Mouse (Mus musculus) kidney, adult 2 months (tissue): ENCODE data around the gene Pkd1l1.

Source experiments
- CTCF ChIP-seq: fragments of 200-500 bp; conservative IDR thresholded peaks from 2 replicates; pipeline ENCODE4 v1.5.1; 2011; ENCODE audit warnings: low read depth, mild to moderate bottlenecking, control low read depth, low read length, moderate library complexity, mixed read lengths; ENCODE audit not compliant: insufficient read depth, insufficient read length
- POLR2A ChIP-seq: fragments of 200-500 bp; IDR thresholded peaks from one replicate; pipeline ENCODE4 v1.6.1; 2011; ENCODE audit warnings: low read depth, low read length, control low read depth

DNA sequence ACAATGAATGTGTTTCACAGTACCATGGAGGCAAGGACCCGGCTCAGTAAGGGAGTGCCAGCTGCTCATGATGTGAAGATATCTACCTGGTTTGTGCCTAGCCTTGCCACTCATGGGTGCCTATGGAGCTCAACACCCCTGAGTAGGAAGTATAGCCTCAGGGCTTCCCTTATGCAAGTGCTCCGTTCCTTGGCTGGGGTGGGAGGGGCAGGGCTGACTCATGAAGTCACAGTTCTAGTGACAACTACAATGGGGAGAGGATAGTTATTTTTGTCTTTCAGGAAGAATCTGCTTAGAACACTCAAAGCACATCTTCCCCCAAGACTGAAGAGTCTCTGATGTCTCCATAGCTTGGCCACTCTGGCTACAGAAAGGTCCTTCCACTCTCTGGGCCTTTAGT, 125.4 kb downstream of the Pkd1l1 start:
- TF ChIP-seq CTCF (no peak), POLR2A (no peak)
